Mouse (Mus musculus) G1E (cell line): ENCODE results near the gene Npr1. TPM values are rescaled to one million over a fixed set of nuclear protein-coding genes. Genes with fewer than 3 reads are reported as not detected.

Source experiments
- ATAC-seq: 2 replicates; pipeline ENCODE4 v1.8.0; 2016; ENCODE audit warnings: mild to moderate bottlenecking; ENCODE audit not compliant: insufficient number of reproducible peaks, poor library complexity, low FRiP score, severe bottlenecking; ENCODE audit errors: extremely low read depth
- DNase-seq: peaks from one replicate; pipeline ENCODE4 v3.0.0; 2012; ENCODE audit warnings: low spot score
- H3K27me3 ChIP-seq: 2 replicates; pipeline ENCODE4 v1.6.1; 2012; ENCODE audit warnings: mild to moderate bottlenecking, low read length, inconsistent platforms; ENCODE audit not compliant: insufficient read depth
- H3K36me3 ChIP-seq: replicated peaks from 2 replicates; pipeline ENCODE3; 2012; ENCODE audit warnings: mild to moderate bottlenecking, inconsistent platforms
- H3K4me1 ChIP-seq: 2 replicates; pipeline ENCODE4 v1.6.1; 2012; ENCODE audit warnings: low read depth, low read length, inconsistent platforms, mixed read lengths; ENCODE audit not compliant: insufficient read depth
- H3K4me3 ChIP-seq: 2 replicates; pipeline ENCODE4 v1.5.1; 2012; ENCODE audit warnings: low read depth, mild to moderate bottlenecking, inconsistent platforms, low read length, moderate library complexity, mixed read lengths
- H3K9me3 ChIP-seq: replicated peaks from 2 replicates; pipeline ENCODE4 v1.6.1; 2012; ENCODE audit warnings: inconsistent platforms
- CTCF ChIP-seq: IDR thresholded peaks from 2 replicates; pipeline ENCODE4 v1.5.1; 2012; ENCODE audit warnings: low read depth, low read length, inconsistent platforms, mixed read lengths
- GATA1 ChIP-seq: IDR thresholded peaks from 2 replicates; pipeline ENCODE4 v1.6.1; 2012; ENCODE audit warnings: borderline replicate concordance, low read length, inconsistent platforms, mixed read lengths
- GATA2 ChIP-seq: IDR thresholded peaks from 2 replicates; pipeline ENCODE4 v1.6.1; 2012; ENCODE audit warnings: low read depth, low read length, inconsistent platforms, borderline replicate concordance
- POLR2AphosphoS5 ChIP-seq: IDR thresholded peaks from 2 replicates; pipeline ENCODE4 v1.6.1; 2012; ENCODE audit warnings: low read depth, low read length, inconsistent platforms; ENCODE audit not compliant: insufficient replicate concordance
- TAL1 ChIP-seq: conservative IDR thresholded peaks from 2 replicates; pipeline ENCODE4 v1.6.1; 2012; ENCODE audit warnings: low read depth, low read length, inconsistent platforms, mixed read lengths
- polyA plus RNA-seq: library from polyadenylated mRNA; stranded (reverse); fragments of >175 nt; gene quantifications from 2 replicates; pipeline ENCODE4 v1.2.3, GENCODE M21; 2012
- total RNA-seq, 2 experiments: library from RNA; stranded (forward) in 1 of 2; stranded (reverse) in 1 of 2; fragments of 200-1000 nt in 1 of 2; fragments of >200 nt in 1 of 2; fragmentation: Nextera tagmentation in 1 of 2; gene quantifications; 2 replicates each; pipeline ENCODE4 v1.2.3; 2014 to 2017

The Npr1 gene
- total and polyA plus RNA-seq, 3 experiments = not detected

DNA sequence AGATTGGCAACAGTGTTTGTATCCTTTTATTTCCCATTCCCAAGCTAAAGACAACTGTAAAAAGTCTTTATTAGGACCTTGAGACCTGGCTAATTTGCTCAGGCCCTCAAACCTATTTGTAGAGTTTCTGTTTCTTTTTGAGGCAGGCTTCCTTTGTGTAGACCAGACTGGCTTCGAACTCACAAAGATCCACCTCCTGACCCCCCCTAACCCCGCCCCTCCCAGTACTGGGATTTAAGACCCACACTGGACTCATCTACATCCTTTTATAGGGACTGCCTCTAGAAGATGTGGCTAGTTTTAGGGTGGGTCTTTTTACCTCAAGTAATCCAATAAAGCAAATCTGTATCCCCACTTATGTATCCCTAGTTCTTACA is 44.1 kb upstream of the Npr1 start:
- no peak for ATAC-seq
- DNase-seq = no peak
- peak overlapping the region; percentile 90 for H3K4me3 ChIP-seq
- H3K27me3 ChIP-seq = no peaks in the 10 kb centered on the region
- peaks cover 49% of the 10 kb centered on the region for H3K36me3 ChIP-seq
- TF ChIP-seq CTCF = no peak
- TF ChIP-seq POLR2AphosphoS5 = no peak
- TF ChIP-seq GATA2 = no peak
- no peak for TF ChIP-seq TAL1
- no peak for TF ChIP-seq GATA1
- peaks cover 43% of the 10 kb centered on the region for H3K4me1 ChIP-seq
- no peaks in the 10 kb centered on the region for H3K9me3 ChIP-seq

DNA sequence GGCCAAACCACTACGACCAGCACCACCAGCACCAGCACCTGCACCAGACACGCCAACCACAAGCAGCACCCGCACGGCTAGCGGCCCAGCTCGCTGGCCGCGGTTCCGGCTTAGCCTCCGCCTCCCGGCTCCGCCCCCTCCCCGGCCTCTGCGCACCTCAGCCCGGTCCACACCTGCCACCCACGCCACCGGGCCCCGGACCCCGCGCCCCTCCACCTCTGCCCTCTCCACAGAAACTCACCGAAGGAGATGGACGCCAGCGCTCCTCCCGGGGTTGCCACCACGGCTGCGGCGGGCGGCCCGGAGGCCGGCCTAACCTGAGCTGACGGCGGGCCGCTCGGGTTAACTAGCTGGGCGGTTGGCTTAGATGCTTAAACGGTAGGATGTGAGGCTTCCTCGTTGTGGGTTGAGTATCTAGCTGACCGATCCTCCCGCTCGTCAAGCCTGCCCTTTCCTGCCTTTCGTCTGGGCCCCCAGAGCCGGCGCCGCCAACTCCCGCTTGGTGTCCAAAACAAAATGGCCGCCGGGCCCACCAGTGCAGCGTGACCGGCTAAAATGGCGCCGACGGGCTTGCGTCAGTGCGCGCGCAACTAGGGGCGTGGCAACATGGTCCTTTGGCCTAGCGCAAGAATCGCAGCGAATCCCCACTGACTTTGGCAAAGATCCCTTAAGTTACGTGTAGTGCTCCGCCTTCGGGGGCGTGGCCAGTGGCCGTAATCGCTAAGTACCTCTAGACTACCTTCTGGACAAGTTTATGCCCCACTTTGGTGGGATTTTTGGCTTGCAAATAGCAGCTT is 43.5 kb upstream of the Npr1 start, which contains the start of gene Chtop:
Gene Chtop, minus strand, starts transcription at position 549 of the 797 bp plus-strand sequence.
- Histone ChIP-seq H3K27me3 (no peaks in the 10 kb centered on the region), H3K9me3 (no peaks in the 10 kb centered on the region), H3K4me1 (peaks cover 37% of the 10 kb centered on the region), H3K4me3 (peak within 1 kb of the TSS; percentile 90), H3K36me3 (peaks cover 55% of the 10 kb centered on the region)
- peak; percentile 88 for DNase-seq
- peak; percentile 94 for ATAC-seq
- no peak for TF ChIP-seq GATA2
- no peak for TF ChIP-seq GATA1

DNA sequence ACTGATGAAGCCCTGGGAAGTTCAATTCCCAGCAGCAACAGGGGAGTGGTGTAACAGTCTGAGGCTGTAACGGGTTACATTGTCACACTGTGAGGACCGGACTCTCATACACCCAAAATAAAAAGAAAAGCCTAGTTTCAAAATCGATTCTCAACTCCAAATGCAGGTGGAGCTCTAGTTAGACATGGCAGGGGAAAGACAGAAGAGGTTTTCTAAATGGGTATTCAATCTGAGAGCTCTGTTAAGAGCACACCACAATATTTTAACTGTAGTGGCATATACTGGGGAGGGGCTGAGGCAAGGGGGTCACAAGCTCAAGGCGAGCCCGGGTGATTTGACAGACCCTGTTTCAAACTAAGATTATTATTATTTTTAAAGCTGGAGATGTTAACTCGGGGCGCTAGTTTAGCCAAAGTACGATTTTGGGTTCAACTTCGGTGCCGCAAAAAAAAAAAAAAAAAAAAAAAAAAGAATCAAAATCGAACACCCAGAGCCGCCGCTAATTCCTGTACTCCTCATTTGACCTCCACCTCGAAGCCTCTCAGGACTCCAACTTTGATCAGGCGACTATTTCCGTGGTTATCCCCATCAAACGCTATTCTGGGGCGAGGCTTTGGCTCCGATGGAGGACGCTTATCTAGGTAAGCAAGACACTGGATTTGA is 42.8 kb upstream of the Npr1 start:
- peaks cover 32% of the 10 kb centered on the region for H3K4me1 ChIP-seq
- peaks cover 62% of the 10 kb centered on the region for H3K36me3 ChIP-seq
- ATAC-seq (no peak), DNase-seq (no peak)
- TF ChIP-seq GATA2 (no peak), TAL1 (no peak), POLR2AphosphoS5 (no peak), GATA1 (no peak), CTCF (no peak)
- no peaks in the 10 kb centered on the region for H3K27me3 ChIP-seq
- peak overlapping the region; percentile 90 for H3K4me3 ChIP-seq
- no peaks in the 10 kb centered on the region for H3K9me3 ChIP-seq

DNA sequence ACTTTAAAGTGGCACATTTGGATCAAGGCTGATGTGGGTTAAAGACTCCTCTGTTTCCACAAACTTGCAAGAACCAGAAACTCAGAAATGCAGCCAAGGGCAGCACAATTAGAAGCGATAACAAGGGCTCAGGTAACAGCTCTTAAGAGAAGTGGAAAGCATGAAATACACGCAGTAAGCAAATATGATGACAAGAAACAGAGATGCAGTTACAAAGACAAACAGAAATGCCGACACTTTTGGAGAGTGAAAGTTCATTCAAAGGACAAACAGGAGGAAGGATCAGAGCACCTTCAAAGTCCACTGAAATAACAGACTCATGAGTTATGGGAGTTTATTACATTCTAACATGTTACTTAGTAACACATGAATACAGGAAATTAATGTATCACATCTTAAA is 40.7 kb upstream of the Npr1 start:
- ATAC-seq (no peak), DNase-seq (no peak)
- no peaks in the 10 kb centered on the region for H3K9me3 ChIP-seq
- peaks cover 38% of the 10 kb centered on the region for H3K4me1 ChIP-seq
- H3K4me3 ChIP-seq = no peak overlapping the region
- no peaks in the 10 kb centered on the region for H3K27me3 ChIP-seq
- H3K36me3 ChIP-seq = peaks cover 74% of the 10 kb centered on the region
- TF ChIP-seq CTCF (no peak), POLR2AphosphoS5 (no peak), GATA2 (no peak), GATA1 (no peak), TAL1 (no peak)

DNA sequence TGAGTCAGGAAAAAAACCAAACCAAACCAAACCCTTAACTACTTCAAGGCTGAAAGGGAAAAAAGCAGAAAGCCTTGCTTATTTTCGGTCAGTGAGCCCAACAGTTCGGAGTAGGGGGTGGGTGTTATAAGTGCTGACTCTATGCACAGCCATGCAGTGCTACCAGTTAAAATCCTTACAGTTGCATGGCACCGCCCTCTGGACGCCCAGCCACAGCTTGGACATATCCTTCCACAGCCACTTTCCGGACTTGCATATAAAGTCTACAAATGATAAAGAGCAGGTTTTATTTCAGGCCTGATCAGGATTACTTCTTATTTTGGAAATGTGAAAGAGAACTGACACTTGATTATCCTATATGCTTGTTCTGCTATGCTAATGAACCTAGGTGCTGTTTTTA is 39.5 kb upstream of the Npr1 start:
- peaks cover 78% of the 10 kb centered on the region for H3K36me3 ChIP-seq
- H3K27me3 ChIP-seq = no peaks in the 10 kb centered on the region
- H3K9me3 ChIP-seq = no peaks in the 10 kb centered on the region
- DNase-seq (no peak), ATAC-seq (no peak)
- TF ChIP-seq GATA2 = no peak
- TF ChIP-seq POLR2AphosphoS5 = no peak
- no peak for TF ChIP-seq CTCF
- no peak for TF ChIP-seq GATA1
- TF ChIP-seq TAL1 = no peak
- peaks cover 34% of the 10 kb centered on the region for H3K4me1 ChIP-seq
- H3K4me3 ChIP-seq = no peak overlapping the region

DNA sequence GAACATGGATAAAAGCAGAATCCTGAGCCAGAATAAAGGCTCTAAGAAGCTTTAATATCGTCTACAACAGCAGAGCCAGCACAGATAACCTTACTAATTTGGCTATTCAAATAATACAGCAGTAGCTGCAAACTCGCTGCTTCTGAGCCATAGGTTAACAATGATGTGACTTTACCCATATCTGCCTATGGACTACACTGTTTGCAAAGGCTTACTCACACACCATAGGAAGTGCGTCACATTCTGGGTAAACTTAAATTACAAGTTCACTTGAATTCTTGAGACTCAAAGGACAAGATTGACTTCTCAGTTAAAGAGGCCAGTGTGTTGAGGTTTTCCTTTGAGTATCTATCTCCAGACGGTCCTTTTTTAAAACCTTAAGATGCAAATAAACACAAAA is 37.8 kb upstream of the Npr1 start:
- Histone ChIP-seq H3K4me1 (peaks cover 34% of the 10 kb centered on the region), H3K36me3 (peaks cover 88% of the 10 kb centered on the region), H3K9me3 (no peaks in the 10 kb centered on the region), H3K4me3 (no peak overlapping the region), H3K27me3 (no peaks in the 10 kb centered on the region)
- ATAC-seq (no peak), DNase-seq (no peak)
- TF ChIP-seq TAL1 = no peak
- TF ChIP-seq GATA1 = no peak
- TF ChIP-seq CTCF = no peak
- no peak for TF ChIP-seq GATA2
- no peak for TF ChIP-seq POLR2AphosphoS5
